Mouse (Mus musculus) midbrain, embryonic 14.5 days (tissue): ENCODE results near the gene Mfsd4b1. TPM values are rescaled to one million over a fixed set of nuclear protein-coding genes. Genes with fewer than 3 reads are reported as not detected.
A peak's percentile ranks its signal among the peaks of the same experiment; 100 is the strongest.

Experiments used
- ATAC-seq: fragments of 200-750 bp; cut with Nextera tagmentation; 2 replicates; pipeline ENCODE4 v1.8.0; 2017; ENCODE audit warnings: moderate number of reproducible peaks, moderate library complexity; ENCODE audit not compliant: low FRiP score, low TSS enrichment
- DNase-seq: peaks from one replicate; pipeline ENCODE4 v3.0.0-alpha.2; 2015
- H3K27ac ChIP-seq: fragments of 300-500 bp; sonication (generic); replicated peaks from 2 replicates; pipeline ENCODE4 v1.5.1; 2014; ENCODE audit warnings: mild to moderate bottlenecking, low read depth, low read length, moderate library complexity
- H3K27me3 ChIP-seq: fragments of 300-500 bp; sonication (generic); 2 replicates; pipeline ENCODE4 v1.6.1; 2014; ENCODE audit warnings: low read length, control low read depth, mixed read lengths; ENCODE audit not compliant: control insufficient read depth, insufficient read depth
- H3K36me3 ChIP-seq: fragments of 300-500 bp; sonication (generic); 2 replicates; pipeline ENCODE4 v1.6.1; 2014; ENCODE audit warnings: low read length, control low read depth; ENCODE audit not compliant: control insufficient read depth, insufficient read depth
- H3K4me1 ChIP-seq: fragments of 300-500 bp; sonication (generic); 2 replicates; pipeline ENCODE4 v1.6.1; 2014; ENCODE audit warnings: mild to moderate bottlenecking, antibody characterized with exemption, low read length, control low read depth; ENCODE audit not compliant: control insufficient read depth, insufficient read depth
- H3K4me2 ChIP-seq: fragments of 300-500 bp; sonication (generic); 2 replicates; pipeline ENCODE4 v1.6.1; 2014; ENCODE audit warnings: mild to moderate bottlenecking, low read length, moderate library complexity
- H3K4me3 ChIP-seq: fragments of 300-500 bp; sonication (generic); replicated peaks from 2 replicates; pipeline ENCODE4 v1.5.1; 2014; ENCODE audit warnings: low read depth, low read length
- H3K9ac ChIP-seq: fragments of 300-500 bp; sonication (generic); replicated peaks from 2 replicates; pipeline ENCODE4 v1.6.1; 2014; ENCODE audit warnings: mild to moderate bottlenecking, low read length, moderate library complexity
- H3K9me3 ChIP-seq: fragments of 300-500 bp; sonication (generic); 2 replicates; pipeline ENCODE4 v1.6.1; 2016; ENCODE audit warnings: low read length, control low read depth, mixed read lengths; ENCODE audit not compliant: control insufficient read depth
- WGBS: fragments of 180-500 bp; shearing (Covaris S2); extraction: QIAGEN DNeasy Blood & Tissue Kit; methylation state at CpG from one replicate; pipeline ENCODE4 v1.1.7; 2014; 5-methylcytosine and 5-hydroxymethylcytosine counted together
- polyA plus RNA-seq: library from polyadenylated mRNA; unstranded; fragments of >200 nt; fragmentation: Nextera tagmentation; extraction: Ambion mirVana; gene quantifications from 2 replicates; pipeline ENCODE4 v1.2.1, GENCODE M21; 2014

The Mfsd4b1 gene
- polyA plus RNA-seq, 1 experiment from 2014 or later: 0.50 TPM

DNA sequence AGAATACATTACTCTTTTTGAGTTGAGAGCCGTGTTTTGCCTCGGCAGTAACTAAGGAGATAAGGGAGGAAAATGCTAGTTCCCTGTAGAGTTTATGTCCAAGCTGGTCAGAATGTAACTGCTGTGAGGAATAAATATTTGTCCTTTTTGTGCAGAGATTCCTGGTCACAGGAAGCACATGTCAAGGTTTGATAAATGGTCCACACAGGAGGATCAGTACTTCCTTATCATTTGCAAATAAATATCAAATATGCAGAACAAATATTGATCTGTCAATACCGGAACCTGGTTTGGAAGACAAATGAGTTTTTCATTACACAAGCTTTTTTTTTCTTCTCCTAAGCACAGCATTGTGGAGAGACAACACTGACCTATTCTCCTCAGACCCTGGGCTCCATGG is 26.9 kb upstream of the Mfsd4b1 start:
- Histone ChIP-seq H3K27ac (no peak overlapping the region), H3K36me3 (no peaks in the 10 kb centered on the region), H3K4me2 (no peak overlapping the region), H3K4me3 (no peak overlapping the region), H3K9ac (no peak overlapping the region), H3K4me1 (no peaks in the 10 kb centered on the region), H3K9me3 (no peaks in the 10 kb centered on the region), H3K27me3 (no peaks in the 10 kb centered on the region)
- DNase-seq (no peak), ATAC-seq (no peak)
- 83% methylated on average over 3 of the region's 3 CpGs for WGBS

GRCm38 (mm10) chr10:40050763-40051162 is 25.7 kb upstream of the Mfsd4b1 start:
- Histone ChIP-seq H3K4me3 (no peak overlapping the region), H3K4me2 (no peak overlapping the region), H3K27ac (no peak overlapping the region), H3K9me3 (no peaks in the 10 kb centered on the region), H3K9ac (no peak overlapping the region), H3K36me3 (no peaks in the 10 kb centered on the region), H3K4me1 (no peaks in the 10 kb centered on the region), H3K27me3 (no peaks in the 10 kb centered on the region)
- DNase-seq (no peak), ATAC-seq (no peak)
- 93% methylated on average over 2 of the region's 2 CpGs for WGBS

DNA sequence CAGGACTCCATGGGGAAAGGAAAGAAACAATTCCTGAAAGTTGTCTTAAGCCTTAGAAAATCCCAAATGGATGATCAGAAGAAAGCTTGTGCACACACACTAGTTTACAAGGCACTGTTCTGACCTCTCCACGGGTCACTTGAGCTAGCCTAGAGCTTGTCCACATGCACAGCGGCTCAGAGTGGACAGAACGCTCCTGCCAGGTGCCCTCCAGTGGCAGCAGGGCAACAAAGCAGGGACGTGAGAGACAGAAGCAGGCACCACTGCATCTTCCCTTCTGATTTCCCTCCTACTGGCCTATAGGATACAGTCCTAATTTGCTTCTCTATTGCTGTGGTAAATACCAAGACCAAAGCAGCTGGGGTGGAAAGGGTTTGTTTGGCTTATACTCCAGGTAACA is 16.3 kb upstream of the Mfsd4b1 start:
- no peak for ATAC-seq
- Histone ChIP-seq H3K36me3 (no peaks in the 10 kb centered on the region), H3K4me3 (no peak overlapping the region)

GRCm38 (mm10) chr10:40036686-40037560 is 11.9 kb upstream of the Mfsd4b1 start:
- ATAC-seq (peak; percentile 70; the same call in 1 of the 2 replicates), DNase-seq (peak; percentile 80)
- Histone ChIP-seq H3K9me3 (no peaks in the 10 kb centered on the region), H3K27ac (peak overlapping the region; percentile 70), H3K36me3 (no peaks in the 10 kb centered on the region), H3K4me1 (no peaks in the 10 kb centered on the region), H3K9ac (peak overlapping the region; percentile 10; the same call in 1 of the 2 replicates), H3K4me2 (peak overlapping the region; percentile 30), H3K27me3 (no peaks in the 10 kb centered on the region), H3K4me3 (no peak overlapping the region)
- 49% methylated on average over 24 of the region's 24 CpGs for WGBS

More for the DNA sequence above, 16.3 kb upstream of the Mfsd4b1 start:
- Histone ChIP-seq H3K9ac (no peak overlapping the region), H3K4me1 (no peaks in the 10 kb centered on the region), H3K9me3 (no peaks in the 10 kb centered on the region), H3K4me2 (no peak overlapping the region), H3K27me3 (no peaks in the 10 kb centered on the region), H3K27ac (no peak overlapping the region)
- WGBS: 15% methylated on average over 4 of the region's 4 CpGs
- peak; percentile 23 for DNase-seq

- Histone ChIP-seq H3K27me3 (no peaks in the 10 kb centered on the region), H3K4me1 (no peaks in the 10 kb centered on the region), H3K36me3 (no peaks in the 10 kb centered on the region), H3K9me3 (no peaks in the 10 kb centered on the region), H3K9ac (no peak overlapping the region), H3K4me2 (no peak overlapping the region), H3K4me3 (no peak overlapping the region), H3K27ac (no peak overlapping the region)
- 95% methylated on average over 6 of the region's 6 CpGs for WGBS
- no peak for ATAC-seq
- DNase-seq: no peak
Observed at GRCm38 (mm10) chr10:40034956-40035355, 9.9 kb upstream of the Mfsd4b1 start.

DNA sequence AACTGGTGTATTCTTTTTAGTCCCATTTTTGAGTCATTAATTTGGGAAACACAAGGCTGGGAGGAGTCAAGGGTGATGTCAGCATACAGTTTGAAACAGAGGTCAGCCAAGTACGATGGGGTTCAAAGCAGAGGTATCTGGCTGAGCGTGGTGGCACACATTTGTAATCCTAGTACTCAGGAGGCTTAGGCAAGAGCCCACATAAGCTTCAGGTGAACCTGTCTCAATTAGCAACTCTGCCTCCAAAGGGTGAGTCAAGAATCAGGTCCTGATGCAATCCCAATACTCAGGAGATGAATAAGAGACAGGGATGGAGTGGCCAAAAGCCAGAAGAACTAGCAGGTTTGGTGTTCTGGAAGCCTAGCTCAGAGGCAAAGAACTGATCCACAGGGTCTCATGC is 7.8 kb upstream of the Mfsd4b1 start:
- WGBS: 88% methylated on average over 2 of the region's 2 CpGs
- no peak overlapping the region for H3K4me2 ChIP-seq
- H3K27ac ChIP-seq: no peak overlapping the region
- no peak for ATAC-seq
- no peaks in the 10 kb centered on the region for H3K4me1 ChIP-seq
- no peaks in the 10 kb centered on the region for H3K36me3 ChIP-seq
- no peak overlapping the region for H3K9ac ChIP-seq
- no peak overlapping the region for H3K4me3 ChIP-seq
- H3K9me3 ChIP-seq: no peaks in the 10 kb centered on the region
- H3K27me3 ChIP-seq: no peaks in the 10 kb centered on the region
- DNase-seq: no peak

GRCm38 (mm10) chr10:40030716-40031115 is 5.6 kb upstream of the Mfsd4b1 start:
- no peak overlapping the region for H3K4me2 ChIP-seq
- H3K27me3 ChIP-seq: no peaks in the 10 kb centered on the region
- WGBS: 93% methylated on average over 6 of the region's 6 CpGs
- H3K9me3 ChIP-seq: no peaks in the 10 kb centered on the region
- H3K9ac ChIP-seq: no peak overlapping the region
- no peak overlapping the region for H3K27ac ChIP-seq
- no peaks in the 10 kb centered on the region for H3K4me1 ChIP-seq
- DNase-seq (no peak), ATAC-seq (no peak)
- H3K36me3 ChIP-seq: no peaks in the 10 kb centered on the region
- H3K4me3 ChIP-seq: no peak overlapping the region

DNA sequence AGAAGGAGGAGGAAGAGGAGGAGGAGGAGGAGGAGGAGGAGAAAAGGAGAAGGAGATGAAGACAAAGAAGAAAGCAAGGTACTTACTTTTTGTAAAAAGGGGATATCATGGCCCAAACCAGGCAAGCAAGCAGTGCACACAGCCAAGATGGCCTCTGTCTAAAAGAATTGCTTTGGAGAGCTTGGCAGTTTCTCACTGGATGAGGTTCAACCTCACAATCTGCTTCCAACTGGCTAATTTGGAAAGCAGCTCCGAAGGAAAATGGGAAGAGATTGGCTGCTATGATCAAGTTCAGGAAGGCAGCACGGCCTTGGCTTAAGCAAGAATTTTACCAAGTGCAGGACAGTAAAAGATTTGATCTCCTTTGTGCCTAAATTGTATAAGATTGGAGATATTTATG is 4.5 kb upstream of the Mfsd4b1 start:
- Histone ChIP-seq H3K9ac (no peak overlapping the region), H3K27me3 (no peaks in the 10 kb centered on the region), H3K36me3 (no peaks in the 10 kb centered on the region), H3K27ac (no peak overlapping the region), H3K9me3 (no peaks in the 10 kb centered on the region), H3K4me3 (no peak overlapping the region), H3K4me2 (no peak overlapping the region), H3K4me1 (peaks cover 5% of the 10 kb centered on the region; the same call in 1 of the 2 replicates)
- DNase-seq (no peak), ATAC-seq (no peak)
- WGBS: 91% methylated on average over 2 of the region's 2 CpGs

DNA sequence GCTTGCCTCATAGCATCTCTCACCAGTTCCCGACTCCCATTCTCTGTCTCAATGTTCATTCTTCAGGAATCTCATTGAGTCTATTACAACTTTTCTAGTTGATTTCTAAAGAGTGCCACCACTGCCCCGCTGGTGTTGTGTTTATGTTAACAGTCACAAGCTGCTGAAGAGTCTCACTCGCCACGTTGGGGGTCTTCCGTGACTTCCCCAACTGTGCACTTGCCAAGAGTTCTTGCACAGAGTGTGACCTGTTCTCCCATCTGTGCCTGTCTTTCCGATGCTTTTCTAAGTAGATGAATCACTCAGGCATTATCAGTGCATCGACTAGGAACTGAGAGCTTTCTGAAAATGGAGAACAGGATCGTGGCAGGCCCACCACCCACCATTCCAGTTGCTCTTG is 3.0 kb upstream of the Mfsd4b1 start:
- Histone ChIP-seq H3K27me3 (no peaks in the 10 kb centered on the region), H3K4me2 (no peak overlapping the region), H3K4me1 (peaks cover 15% of the 10 kb centered on the region; the same call in 1 of the 2 replicates), H3K4me3 (no peak overlapping the region), H3K9ac (no peak overlapping the region), H3K36me3 (no peaks in the 10 kb centered on the region), H3K9me3 (no peaks in the 10 kb centered on the region), H3K27ac (no peak overlapping the region)
- ATAC-seq (no peak), DNase-seq (no peak)
- WGBS: 89% methylated on average over 8 of the region's 8 CpGs
